Mouse (Mus musculus) cortical plate, adult 2 months (tissue): ENCODE measurements around the gene Ntsr2.

Source experiments
- CTCF ChIP-seq: fragments of 200-500 bp; IDR thresholded peaks from 2 replicates; pipeline ENCODE4 v1.5.1; 2011; ENCODE audit warnings: mild to moderate bottlenecking, control low read depth, low read length; ENCODE audit not compliant: insufficient read depth; ENCODE audit errors: extremely low read depth
- POLR2A ChIP-seq: fragments of 200-500 bp; IDR thresholded peaks from 2 replicates; pipeline ENCODE4 v1.6.1; 2011; ENCODE audit warnings: mild to moderate bottlenecking, low read length, control low read depth; ENCODE audit not compliant: insufficient read depth; ENCODE audit errors: extremely low read depth

DNA sequence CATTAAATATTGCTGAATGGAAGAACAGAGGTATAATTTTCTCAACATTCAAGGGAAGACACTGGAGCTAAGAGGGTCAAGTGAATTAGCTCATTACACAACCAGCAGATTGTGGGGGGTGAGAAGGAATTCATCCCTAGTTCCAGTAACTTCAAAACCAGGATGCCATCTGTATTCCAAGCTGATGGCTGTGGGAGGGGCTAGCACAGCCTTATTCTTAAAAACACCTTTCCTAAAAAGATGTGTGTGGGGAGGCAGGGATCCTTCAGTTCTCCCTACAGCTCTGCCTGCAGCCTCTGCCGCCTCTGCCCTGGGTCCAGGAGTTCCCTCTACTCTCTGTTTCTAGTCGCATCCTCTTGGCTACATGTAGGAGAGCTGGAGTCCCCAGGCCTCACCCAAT lies 37.4 kb upstream of the Ntsr2 start:
- TF ChIP-seq CTCF = no peak
- TF ChIP-seq POLR2A = no peak
